Mouse (Mus musculus) C2C12 (cell line): ENCODE measurements around the gene Gm17657. TPM values are rescaled to one million over a fixed set of nuclear protein-coding genes. Genes with fewer than 3 reads are reported as not detected.
"Not testable (repeated sequence)": the region's sequence is repeated elsewhere in the genome, so short reads cannot be mapped to it uniquely, and the experiment has no call there.

Experiments
- H3K27me3 ChIP-seq: one replicate; pipeline ENCODE4 v1.6.1; 2011; ENCODE audit not compliant: control insufficient read depth, insufficient read depth, insufficient read length
- H3K36me3 ChIP-seq: one replicate; pipeline ENCODE4 v1.6.1; 2011; ENCODE audit not compliant: control insufficient read depth, insufficient read depth
- H3K4me3 ChIP-seq: one replicate; pipeline ENCODE4 v1.5.1; 2011; ENCODE audit warnings: mild to moderate bottlenecking, control low read depth; ENCODE audit not compliant: poor library complexity, insufficient read depth, severe bottlenecking
- H3K79me2 ChIP-seq: one replicate; pipeline ENCODE4 v1.6.1; 2011; ENCODE audit not compliant: control insufficient read depth, insufficient read depth
- H3K79me3 ChIP-seq: one replicate; pipeline ENCODE4 v1.6.1; 2011; ENCODE audit warnings: low read depth, control low read depth
- H3ac ChIP-seq: one replicate; pipeline ENCODE3; 2011; ENCODE audit warnings: low read depth; ENCODE audit not compliant: control insufficient read depth, insufficient read length
- CEBPB ChIP-seq: IDR thresholded peaks from one replicate; pipeline ENCODE4 v1.6.1; 2011; ENCODE audit warnings: low read depth, mild to moderate bottlenecking, control low read depth, moderate library complexity
- CTCF ChIP-seq: IDR thresholded peaks from one replicate; pipeline ENCODE4 v1.5.1; 2011; ENCODE audit not compliant: control insufficient read depth, insufficient read depth, insufficient read length
- FOSL1 ChIP-seq: IDR thresholded peaks from one replicate; pipeline ENCODE4 v1.8.0; 2011; ENCODE audit warnings: mild to moderate bottlenecking, low read length; ENCODE audit not compliant: poor library complexity, insufficient read depth, severe bottlenecking
- MAX ChIP-seq: IDR thresholded peaks from one replicate; pipeline ENCODE4 v1.6.1; 2011; ENCODE audit warnings: mild to moderate bottlenecking, control low read depth
- MYOD1 ChIP-seq: IDR thresholded peaks from one replicate; pipeline ENCODE4 v1.6.1; 2011; ENCODE audit warnings: low read depth; ENCODE audit not compliant: control insufficient read depth, insufficient read length
- MYOG ChIP-seq: IDR thresholded peaks from one replicate; pipeline ENCODE4 v1.6.1; 2011; ENCODE audit not compliant: control insufficient read depth, insufficient read length; ENCODE audit errors: extremely low read depth
- USF1 ChIP-seq: IDR thresholded peaks from one replicate; pipeline ENCODE4 v1.6.1; 2011; ENCODE audit warnings: low read depth, mild to moderate bottlenecking, control low read depth, moderate library complexity
- polyA plus RNA-seq: library from polyadenylated mRNA; unstranded; fragments of >200 nt; fragmentation: generic; extraction: Trizol; gene quantifications from one replicate; pipeline ENCODE4 v1.2.1, GENCODE M21; 2012; ENCODE audit warnings: missing spikeins

Gene Gm17657
- polyA plus RNA-seq, 1 experiment, result not detected

DNA sequence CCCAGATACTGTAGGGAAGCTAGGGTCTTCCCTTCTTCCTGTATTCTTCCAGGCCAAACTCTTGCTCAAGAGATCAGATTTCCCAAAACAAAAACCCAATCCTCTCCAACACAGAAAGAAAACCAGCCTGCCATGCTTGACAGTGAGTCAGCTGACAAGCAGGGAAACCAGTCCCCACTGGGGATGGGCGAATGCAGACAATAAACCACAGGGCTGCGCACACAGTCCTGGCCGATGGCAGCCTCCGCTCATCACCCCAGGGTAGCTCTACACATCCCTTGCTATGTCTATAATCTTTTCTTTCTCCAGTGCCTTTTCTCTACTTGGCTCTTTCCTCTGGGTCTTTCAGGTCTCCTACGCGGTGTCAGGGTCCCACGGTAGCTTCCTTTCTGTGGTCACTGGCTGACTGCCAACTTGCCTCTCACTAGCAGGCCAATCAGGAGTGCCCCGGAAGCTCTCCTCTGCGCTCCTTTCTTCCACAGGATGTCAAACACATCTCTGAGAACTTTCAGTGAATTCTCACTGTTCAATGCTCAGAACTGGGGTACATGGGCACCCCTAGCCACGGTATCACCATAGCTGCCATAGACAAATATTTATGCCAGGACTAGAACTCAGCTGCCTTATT, 17.6 kb downstream of the Gm17657 start:
- Histone ChIP-seq H3K4me3 (no peak overlapping the region), H3K36me3 (no peaks in the 10 kb centered on the region), H3K79me3 (no peaks in the 10 kb centered on the region), H3K79me2 (no peaks in the 10 kb centered on the region), H3K27me3 (no peaks in the 10 kb centered on the region), H3ac (no peak overlapping the region)
- TF ChIP-seq CEBPB (no peak), USF1 (no peak), MAX (no peak), FOSL1 (no peak), CTCF (no peak), MYOD1 (no peak), MYOG (no peak)

DNA sequence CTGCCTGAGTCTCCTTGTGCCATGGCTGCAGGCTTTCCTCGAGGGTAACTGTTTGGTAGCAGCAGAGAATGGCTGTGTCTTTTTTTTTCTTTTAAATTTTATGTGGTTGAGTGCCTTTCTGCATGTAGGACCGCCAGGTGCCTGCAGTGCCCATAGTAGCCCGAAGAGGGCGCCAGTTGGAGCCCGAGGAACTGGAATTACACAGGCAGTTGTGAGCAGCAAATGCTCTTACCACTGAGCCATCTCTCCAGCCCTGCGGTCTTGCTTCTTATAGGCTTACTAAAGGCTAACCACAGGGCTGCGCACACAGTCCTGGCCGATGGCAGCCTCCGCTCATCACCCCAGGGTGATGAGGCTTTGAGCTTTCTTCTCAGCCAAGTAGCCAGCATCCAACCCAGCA, 18.2 kb downstream of the Gm17657 start:
- Histone ChIP-seq H3K79me3 (no peaks in the 10 kb centered on the region), H3K27me3 (no peaks in the 10 kb centered on the region), H3ac (no peak overlapping the region), H3K36me3 (no peaks in the 10 kb centered on the region), H3K79me2 (no peaks in the 10 kb centered on the region), H3K4me3 (no peak overlapping the region)
- TF ChIP-seq FOSL1, result no peak
- no peak for TF ChIP-seq MYOD1
- TF ChIP-seq CEBPB, result no peak

- Histone ChIP-seq H3K27me3 (no peaks in the 10 kb centered on the region), H3K79me3 (no peaks in the 10 kb centered on the region), H3K79me2 (no peaks in the 10 kb centered on the region), H3K36me3 (no peaks in the 10 kb centered on the region), H3ac (no peak overlapping the region), H3K4me3 (no peak overlapping the region)
- TF ChIP-seq MYOD1 (no peak), MAX (no peak), CEBPB (no peak), CTCF (no peak), USF1 (no peak)
These were observed 18.9 kb downstream of the Gm17657 start for GRCm38 (mm10) chr17:29530508-29530907.

DNA sequence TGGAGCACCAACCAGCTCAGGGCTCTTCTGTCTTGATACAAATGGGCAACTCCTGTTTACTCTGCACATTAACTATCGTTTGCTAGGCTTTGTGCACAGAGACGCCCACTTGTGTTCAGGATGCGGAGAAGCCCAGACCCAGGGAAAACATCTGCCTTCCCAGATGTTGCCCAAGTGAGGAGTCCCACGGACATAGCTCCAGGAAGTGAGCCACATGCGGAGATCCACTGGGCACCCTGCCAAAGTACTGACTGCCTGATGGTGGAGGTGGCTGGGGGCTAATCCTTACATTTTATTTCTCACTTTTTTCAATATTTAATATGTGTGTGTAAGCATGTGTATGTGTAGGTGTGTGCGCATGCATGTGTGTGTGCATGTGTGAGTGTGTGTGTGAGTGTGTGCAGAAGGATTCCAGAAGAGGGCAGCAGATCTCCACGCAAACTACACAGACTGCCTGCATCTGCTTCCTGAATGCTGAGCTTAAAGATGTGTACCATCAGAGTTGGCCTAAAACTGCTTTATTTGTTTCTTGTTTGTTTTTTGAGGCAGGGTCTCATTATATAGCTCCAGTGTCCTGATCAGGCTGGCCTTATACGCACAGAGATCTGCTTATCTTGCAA, 20.8 kb downstream of the Gm17657 start:
- Histone ChIP-seq H3K4me3 (no peak overlapping the region), H3K27me3 (no peaks in the 10 kb centered on the region), H3K79me2 (no peaks in the 10 kb centered on the region), H3K36me3 (no peaks in the 10 kb centered on the region), H3ac (no peak overlapping the region), H3K79me3 (no peaks in the 10 kb centered on the region)
- TF ChIP-seq MYOD1 (no peak), CTCF (peak; percentile 23), CEBPB (no peak)

DNA sequence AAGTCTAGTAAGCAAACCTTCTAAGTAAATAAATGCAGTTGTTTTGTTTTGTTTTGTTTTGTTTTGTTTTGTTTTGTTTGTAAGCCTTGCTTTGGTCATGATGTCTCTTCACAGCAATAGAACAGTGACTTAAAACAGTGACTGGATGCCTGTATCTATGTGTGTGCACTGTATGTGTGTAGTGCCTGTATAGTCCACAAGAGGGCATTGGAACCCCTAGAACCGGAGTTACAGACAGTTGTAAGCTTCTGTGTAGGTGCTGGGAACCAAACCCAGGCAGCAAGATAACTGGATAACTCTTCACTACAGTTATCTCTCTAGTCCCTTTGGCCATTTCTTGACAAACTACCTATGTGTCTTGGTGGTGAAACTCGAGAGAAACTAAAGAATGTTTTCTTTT, 23.8 kb downstream of the Gm17657 start:
- Histone ChIP-seq H3K27me3 (no peaks in the 10 kb centered on the region), H3K79me3 (no peaks in the 10 kb centered on the region), H3K79me2 (no peaks in the 10 kb centered on the region), H3K36me3 (no peaks in the 10 kb centered on the region), H3K4me3 (no peak overlapping the region), H3ac (no peak overlapping the region)
- TF ChIP-seq CTCF (no peak), MYOG (no peak), MAX (no peak), USF1 (no peak), CEBPB (no peak), FOSL1 (no peak)

DNA sequence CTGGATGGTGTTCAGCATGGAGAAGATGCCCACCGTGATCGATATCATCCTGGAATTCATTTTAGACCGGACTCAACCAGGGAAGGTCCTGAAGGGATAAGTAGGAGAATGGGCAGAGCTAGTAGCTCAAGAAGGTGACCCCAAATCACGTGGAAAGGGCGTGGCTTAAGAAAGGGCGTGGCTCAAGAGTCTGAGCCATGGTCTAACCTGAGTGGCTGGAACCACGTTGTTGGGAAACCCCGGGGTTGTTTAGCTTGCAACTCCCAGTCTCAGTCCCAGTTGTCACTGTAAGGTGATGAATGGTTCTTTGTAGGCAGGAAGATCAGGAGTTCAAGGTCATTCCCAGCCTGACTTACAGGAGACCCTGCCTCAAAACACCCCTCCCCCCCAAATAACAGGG, 29.7 kb downstream of the Gm17657 start:
- no peaks in the 10 kb centered on the region for H3K79me3 ChIP-seq
- no peak overlapping the region for H3ac ChIP-seq
- H3K4me3 ChIP-seq, result no peak overlapping the region
- no peaks in the 10 kb centered on the region for H3K79me2 ChIP-seq
- no peaks in the 10 kb centered on the region for H3K27me3 ChIP-seq
- no peaks in the 10 kb centered on the region for H3K36me3 ChIP-seq
- TF ChIP-seq FOSL1 (no peak), CTCF (no peak), MYOD1 (no peak), USF1 (no peak), MAX (no peak)

DNA sequence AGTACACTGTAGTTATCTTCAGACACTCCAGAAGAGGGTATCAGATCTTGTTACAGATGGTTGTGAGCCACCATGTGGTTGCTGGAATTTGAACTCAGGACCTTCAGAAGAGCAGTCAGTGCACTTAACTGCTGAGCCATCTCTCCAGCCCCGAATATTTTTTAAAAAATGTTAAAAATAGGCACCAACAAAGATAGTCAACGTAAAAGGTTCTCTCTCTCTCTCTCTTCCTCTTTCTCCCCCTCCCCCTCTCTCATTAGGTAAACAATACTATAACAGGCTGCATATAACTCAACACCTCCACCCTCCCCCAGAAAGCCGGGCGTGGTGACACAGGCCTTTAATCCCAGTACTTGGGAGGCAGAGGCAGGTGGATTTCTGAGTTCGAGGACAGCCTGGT, 30.8 kb downstream of the Gm17657 start:
- not testable (repeated sequence) for H3K27me3 ChIP-seq, H3K4me3 ChIP-seq

More for the DNA sequence above, 30.8 kb downstream of the Gm17657 start:
- H3K36me3 ChIP-seq, H3K79me3 ChIP-seq, H3K79me2 ChIP-seq, H3ac ChIP-seq: not testable (repeated sequence)
